Mouse (Mus musculus): ENCODE results near the gene Cers5.
A peak's percentile ranks its signal among the peaks of the same experiment; 100 is the strongest.
"Not testable (repeated sequence)": the region's sequence is repeated elsewhere in the genome, so short reads cannot be mapped to it uniquely, and the experiment has no call there.

Cers5 gene

DNA sequence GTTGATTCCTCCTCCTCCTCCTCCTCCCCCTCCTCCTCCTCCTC, at the start of gene Cers5:
Gene Cers5, minus strand, starts transcription at position 5 of the 44 bp plus-strand sequence.
- not testable (repeated sequence) for DNase-seq

DNA sequence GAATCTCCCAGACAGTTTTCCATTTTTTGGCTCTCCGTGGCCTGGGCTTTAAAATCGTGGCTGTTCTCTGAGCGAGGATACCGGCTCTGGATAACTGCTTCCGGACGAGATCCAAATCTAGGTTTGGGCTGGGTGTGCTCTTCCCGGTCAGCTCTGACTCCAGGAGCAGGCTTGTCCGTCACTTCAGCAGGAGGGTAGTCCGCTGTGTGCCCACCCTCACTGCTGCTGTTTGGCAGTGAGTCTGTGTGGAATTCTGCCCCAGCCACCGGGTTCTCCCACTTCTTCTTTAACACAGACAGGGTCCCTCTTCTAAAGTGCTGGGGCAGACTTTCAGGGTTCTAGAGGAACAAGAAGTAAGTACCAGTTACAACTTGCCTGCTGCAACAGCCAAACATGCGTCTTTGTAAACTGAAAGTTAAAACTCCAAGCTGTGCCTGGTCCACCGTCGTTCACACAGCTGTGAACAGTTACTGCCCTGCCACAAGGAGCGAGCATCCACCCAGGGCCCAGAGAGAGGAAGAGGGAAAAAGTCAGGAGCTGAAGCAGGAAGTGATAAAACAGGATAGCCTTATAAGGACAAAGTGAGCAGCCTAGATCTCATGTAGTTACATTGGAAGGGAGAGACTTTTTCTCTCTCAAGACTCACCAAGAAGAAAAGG, 47.1 kb upstream of the Cers5 start:
- DNase-seq: peak; percentile 63

DNA sequence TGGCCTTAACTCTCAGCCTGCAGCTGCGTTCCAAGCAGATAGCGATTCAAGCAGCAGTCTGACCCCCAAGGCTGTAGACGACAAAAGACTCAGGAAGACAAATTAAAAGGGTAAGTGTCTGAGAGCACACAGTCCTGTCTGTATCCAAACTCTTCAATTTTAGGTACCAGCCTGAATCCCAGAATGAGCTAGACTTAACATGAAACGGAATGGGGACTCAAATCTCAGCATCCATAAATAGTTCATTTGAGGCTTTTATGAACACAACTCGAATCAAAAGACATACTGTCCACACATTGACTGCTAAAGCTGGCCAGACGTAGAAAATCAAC, 46.4 kb upstream of the Cers5 start:
- no peak for DNase-seq

DNA sequence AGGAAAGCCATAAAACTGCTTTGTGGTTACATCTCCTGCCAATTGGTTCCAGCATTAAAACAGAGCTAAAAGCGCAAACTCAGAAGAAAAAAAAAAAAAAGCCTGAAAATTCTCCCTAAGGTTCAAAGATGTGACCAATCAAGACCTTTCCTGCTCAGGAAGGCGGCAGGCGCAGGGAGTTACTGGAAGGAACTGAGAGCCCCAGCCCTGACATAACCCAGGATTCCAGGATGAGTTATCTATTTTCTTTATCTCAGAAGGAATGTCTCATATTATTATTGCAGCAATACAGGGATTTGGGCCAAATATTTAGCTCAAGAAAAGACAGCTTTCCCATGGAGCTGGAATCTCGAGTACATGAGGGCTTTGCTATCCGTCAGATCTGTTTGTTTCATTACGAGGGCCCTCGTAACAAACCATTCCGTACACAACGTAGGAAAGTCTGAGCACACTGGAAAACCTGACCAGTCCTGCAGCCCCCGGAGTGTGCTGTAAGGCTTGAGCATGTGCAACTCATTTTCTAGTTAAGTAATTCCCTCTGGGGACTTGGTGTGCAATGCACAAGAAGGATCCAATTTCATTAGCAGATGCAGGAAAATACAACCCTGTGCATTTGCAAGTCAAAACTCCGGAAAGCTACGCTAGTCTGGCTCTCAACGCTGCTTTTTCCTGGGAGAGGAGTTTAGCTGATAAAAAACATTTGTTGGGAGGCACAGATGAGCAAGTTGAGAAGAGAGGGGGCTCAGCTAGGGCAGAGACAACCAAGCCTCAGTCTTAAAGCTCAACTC, 45.8 kb upstream of the Cers5 start:
- DNase-seq: peak; percentile 32

DNA sequence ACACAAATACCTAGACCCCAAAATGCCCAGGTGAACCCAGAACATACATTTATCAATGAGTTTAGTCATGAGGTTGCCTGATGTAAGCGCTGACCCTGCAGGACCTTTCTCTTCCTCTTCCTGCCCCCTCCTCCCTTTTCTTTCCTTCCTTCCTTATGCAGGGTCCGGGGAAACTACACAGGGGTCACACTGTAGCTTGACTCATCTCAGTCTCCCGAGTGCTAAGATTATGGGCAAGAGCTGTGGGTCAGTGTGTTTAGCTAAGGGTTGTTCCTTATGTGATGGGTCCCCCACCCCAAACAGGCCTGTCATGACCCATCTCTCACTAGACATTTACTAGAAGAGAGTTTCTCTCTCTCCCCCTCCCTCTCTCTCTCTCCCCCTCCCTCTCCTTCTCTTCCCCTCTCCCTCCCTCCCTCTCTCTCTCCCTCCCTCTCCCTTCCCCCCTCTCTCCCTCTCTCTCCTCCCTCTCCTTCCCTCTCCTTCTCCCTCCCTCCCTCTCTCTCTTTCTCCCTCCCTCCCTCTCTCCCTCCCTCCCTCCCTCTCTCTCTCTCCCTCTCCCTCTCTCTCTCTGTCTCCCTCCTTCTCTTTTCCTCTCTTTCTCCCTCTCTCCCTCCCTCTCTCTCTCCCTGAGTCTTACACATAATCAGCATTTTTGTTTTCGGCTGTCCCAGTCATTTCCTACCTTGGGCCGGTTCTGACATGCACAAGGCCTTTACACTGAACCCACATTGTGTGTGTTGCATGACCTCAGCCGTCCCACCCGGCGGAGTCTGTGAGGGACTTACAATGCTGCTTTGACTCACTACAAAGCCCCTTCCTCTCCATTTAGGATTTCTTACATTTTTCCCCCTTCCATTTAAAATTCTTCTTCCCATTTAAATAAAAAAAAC, 44.9 kb upstream of the Cers5 start:
- DNase-seq: no peak

DNA sequence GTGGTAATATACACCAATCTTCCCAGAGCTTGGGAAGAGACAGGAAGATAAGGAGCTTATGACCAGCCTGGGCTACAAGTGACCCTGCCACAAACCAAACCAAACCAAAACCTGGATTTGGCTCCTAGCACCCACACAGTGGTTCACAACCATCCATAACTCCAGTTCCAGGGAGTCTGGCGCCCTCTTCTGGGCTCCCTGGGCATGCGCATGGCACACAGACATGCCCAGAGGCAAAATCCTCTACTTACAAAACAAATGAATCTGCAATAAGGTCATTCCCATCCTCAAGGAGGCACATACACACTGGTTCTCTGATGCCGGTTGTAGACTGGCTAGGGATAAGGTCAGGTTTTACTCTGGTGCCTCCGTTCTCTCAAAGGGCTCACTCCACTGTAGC, 43.3 kb upstream of the Cers5 start:
- DNase-seq: no peak

DNA sequence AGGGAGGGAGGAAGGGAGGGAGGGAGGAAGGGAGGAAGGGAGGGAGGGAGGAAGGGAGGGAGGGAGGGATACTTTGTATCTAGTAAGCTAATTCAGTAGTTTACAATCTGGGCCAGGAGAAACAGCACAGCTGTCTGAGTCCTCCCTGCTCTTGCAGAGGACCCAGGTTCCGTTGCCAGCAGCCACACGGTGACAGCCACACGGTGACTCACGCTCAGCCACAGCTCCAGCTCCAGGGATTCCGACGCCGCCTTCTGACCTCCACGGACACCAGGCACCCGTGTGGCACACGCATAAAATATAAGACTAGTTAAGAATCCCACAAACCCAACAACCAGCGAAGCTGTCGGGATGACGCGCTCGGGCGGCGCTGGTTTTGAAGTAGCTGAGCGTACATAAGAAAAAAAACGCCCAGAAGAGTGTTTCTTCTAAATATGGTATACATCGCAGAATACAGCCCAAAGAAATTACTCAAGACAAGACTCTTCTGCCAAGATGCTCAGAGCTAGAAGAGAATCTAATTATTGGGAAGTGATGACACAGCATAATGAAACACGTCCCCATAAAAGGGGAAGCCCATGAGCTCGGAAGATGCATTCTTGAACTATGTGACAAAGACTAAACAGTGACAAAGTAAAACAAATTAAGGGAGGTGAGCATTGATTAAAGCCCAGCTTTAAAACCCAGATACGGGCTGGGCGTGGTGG, 42.0 kb upstream of the Cers5 start:
- DNase-seq: peak; percentile 37

DNA sequence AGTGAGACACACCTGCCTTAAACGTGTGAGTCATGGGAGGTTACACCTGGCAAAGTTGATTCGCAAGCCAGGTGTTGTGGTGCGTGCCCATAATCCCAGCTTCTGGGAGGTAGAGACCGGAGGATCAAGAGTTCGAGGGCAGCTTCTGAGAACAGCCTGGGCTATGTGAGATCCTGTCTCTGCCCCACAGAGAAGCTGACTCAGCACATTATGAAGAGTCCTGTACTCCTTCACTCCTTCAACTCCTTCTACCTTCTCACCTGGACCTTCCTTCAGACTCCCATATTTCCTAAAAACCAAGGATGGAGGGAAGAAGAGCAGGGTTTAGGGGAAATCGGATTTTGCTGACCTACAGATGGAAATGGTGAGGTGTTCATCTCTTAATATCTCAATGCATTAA, 41.0 kb upstream of the Cers5 start:
- DNase-seq: no peak

DNA sequence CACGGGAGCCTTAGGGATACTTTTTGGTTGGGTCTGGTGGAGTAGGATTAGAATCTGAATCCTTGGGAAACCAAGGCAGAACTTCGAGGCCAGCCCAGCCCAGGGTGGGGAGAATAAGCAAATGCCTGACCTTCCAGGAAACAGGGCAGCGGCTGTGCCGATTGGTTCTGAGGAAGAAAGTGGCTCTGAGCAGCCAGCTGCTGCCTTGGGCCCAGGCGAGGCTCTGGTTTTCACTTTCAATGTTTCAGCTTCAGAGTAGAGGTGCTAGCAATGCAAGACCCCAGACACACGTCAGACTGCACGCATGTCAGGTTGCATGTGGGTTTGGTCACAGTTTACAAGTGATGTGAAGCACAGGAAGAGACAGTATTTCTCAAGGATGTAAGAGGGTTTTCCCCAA, 39.4 kb upstream of the Cers5 start:
- no peak for DNase-seq

DNA sequence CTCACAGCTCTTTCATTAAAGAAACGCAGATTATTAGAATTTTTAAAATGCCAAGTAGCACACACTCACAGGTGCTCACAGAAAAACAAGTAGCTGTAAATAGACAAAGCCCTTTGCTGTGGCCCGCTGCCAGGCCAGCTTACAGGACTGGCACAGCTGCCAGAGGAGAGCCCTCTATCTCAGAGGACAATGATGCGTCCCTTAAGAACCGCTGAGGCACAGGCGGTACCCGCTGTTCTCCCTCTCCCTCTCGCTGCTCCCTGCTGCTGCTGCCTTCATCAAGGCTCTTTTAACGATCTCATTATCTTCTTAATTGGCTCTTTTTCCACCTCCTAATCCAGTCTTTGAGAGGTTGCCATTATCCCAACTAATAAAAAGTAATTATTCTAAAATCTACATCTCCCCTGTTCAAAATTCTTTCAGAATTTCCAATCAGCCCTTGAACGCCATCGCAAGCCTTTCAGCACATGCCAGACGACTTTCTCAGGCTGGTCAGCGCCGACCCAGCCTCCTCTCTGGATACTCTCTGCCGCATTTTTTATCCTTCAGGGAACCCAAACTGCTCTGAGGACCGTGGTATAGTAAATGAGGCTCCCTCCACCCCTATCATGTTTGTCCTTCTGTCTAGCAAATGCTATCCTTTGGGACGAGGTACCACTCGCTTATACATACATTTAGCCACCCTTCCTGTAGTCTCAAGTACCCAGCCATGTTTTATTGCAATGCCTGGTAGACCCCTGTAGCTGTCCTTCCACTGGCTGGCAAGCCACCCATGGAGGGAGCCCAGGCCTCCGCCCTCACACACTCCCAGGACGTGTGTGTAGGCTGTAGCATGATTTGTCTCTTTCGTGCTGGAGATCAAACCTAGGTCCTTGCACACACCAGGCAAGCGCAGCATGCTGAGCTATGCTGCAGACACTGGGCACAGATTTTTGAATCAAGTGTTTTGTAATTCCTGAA, 35.4 kb upstream of the Cers5 start:
- peak; percentile 28 for DNase-seq

DNA sequence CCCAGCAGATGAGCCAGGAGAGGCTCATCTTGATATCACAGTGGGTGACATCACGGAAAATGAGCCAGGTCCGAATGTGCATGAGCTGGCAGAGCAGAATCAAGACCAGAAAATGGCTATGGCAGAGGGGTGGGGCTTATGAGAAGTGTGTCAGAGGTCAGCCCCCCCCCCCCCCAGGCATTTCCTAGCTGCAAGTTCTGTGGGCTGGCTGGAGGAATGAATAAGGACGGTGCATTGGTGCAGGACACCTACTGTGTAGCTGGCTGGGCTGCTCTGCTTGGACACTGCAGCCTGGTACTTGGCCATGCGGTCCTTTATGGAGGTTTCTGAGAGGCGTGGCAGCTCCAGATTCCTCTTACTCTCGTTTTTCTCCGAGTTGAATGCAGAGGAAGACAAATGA, 33.5 kb upstream of the Cers5 start:
- no peak for DNase-seq

DNA sequence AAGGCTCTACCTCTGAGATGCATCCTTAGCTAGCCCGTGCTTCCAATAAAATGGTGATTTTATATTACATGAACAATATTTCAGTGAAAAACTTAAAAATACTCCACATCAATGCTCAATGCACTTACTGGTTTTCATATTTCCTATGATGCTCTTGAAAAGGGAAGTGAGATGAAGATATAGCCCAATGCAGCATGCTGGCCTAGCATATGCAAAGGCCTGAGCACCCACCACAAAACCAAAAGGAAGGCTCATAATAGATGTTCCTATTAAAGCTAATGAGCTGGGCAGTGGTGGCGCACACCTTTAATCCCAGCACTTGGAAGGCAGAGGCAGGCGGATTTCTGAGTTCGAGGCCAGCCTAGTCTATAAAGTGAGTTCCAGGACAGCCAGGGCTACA, 33.0 kb upstream of the Cers5 start:
- DNase-seq: no peak

DNA sequence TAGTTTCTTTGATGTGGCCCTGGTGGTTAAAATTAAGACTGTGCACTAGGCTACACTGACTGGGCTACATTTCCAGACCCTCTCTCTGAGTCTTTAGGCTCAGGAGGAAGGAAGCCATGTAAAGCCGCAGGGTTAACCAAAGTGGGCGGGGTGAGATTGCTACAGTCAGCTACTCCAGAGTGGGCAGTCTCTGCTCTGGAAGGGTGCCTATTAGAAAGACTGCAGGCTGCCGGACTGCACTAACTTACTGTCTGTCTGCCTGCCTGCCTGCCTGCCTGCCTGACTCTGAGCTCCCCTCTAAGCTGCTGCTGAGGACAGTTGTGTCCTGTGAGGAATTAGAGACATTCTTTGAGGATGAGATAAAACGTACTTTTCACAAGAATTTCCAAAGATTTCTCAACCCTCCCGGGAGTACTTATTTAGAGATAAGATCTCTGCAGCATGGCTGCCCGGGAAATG, 30.5 kb upstream of the Cers5 start:
- peak; percentile 57 for DNase-seq

DNA sequence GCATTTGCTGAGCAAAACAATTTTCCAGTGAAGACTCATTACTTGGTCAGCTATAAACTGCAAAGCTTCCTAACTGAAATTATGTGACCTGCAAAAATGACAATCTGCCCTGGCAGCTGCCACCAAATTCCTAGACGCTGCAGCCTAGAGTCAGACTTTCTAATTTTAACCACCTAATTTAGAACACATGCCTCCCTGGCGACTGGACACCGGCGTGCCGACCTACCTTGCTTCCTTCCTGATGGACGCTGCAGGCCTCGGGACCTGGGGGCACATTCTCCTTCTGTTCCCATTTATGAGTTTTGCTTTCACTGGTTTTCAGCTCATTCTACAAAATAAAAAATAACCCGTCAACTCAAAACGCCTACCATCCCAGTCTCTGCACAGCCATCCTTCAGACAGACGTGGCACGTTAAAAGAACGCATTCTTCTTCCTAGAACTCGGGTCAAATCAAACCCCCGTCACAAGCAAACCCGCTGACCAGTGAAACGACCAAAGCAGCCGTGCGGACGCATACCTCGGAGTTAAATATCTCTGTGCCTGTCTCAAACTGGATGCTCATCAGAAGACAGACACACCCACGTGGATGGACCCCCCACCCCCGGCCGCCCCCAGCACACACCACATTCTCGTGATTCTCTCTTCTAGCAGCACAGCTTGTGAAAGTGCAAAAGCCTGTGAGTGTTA, 29.3 kb upstream of the Cers5 start:
- no peak for DNase-seq

DNA sequence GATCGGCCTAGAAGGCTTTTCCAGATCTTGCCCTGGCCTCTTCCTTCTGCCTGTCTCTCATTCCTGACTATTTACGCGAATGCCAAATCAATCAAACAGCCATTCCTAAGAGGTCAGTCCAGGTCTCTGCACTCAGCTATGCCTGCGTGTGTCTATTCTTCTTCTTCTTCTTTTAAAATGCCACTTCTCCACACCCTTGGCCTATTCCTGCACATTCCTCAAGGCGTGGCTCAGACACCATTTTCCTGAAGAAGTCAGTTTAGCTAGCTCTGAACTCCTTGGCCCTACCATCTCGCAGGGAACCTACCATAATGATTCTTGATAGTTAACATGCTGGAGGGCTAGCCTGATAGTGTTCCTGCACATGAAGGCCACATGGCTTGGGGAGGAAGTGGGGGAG, 27.0 kb upstream of the Cers5 start:
- DNase-seq: no peak

DNA sequence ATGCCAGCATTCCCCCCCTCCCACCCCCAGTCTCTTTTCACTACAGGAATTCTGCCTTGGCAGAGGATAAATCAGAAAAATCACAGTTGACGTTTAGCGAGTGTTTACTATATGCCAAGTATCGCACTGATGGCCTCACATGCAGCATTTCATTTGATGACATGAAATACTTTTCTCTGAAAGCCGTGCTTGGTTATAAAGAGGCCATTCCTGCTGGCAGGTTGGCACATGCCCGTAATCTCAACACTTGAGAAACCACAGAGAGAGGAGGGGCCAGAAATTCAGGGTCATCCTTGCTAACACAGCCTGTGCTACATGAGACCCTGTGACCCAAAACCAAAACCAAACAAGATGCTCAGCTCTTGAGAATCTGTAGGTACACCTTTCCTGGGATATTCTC, 25.2 kb upstream of the Cers5 start:
- no peak for DNase-seq

DNA sequence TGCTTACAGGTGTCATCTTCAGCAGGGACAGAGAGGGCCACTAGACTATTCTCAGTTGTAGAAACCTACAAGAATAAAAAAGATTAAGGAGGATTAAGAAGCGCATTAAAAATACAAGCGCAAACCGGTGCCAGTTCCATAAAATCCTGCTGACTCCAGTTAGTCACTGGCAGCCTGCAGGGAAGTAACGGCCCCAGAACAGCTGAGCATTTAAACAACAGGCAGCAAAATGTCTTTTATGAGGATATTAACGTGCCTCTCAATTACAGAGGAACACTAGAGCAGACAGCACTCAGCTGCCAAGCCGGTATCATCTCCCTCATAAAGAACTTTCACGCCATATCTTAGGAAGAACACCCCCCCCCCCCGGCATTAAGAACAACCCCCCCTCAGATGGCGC, 24.1 kb upstream of the Cers5 start:
- DNase-seq: no peak

DNA sequence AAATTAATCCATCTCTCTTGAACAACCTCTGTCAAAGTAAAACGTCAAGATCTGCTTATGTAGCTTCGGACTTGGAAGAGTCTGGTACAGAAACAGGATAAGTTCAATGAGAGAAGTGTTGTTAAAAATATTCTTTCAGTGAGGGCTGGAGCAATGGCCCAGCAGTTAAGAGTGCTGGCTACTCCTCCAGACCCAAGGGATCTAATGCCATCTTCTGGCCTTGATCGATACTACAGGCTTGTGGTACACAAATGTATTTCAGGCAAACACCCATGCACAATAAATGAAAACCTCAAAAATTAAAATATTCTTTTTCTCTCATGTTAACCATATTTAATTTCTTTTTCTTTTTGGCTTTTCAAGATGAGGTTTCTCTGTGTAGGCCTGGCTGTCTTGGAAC, 23.4 kb upstream of the Cers5 start:
- DNase-seq: peak; percentile 27

DNA sequence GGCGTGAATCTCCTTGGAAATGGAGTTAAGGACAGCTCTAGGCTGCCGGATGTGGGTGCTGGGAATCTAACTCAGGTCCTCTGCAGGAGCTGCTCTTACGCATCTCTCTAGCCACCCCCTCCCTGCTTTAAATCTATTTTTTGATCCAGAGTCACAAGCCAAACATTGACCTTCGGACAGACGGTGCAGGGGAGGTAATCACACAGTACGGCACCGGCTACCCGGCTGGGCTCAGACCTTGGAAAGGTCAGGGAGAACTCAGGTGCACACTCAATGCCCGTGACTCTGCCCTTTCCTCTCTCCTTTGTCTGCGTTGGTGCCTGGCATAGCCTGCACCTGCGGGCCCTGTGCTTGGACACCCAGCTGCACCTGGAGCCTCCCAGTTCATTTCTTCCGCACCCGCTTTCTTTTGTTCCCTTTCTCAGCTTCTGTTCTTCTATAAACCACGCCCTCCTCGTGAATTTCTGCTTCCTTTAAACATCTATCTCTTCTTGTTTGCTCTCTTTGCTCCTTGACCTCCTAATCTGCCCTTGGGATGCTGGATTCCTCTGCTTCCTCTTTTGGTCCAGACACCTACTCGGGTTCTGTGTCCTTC, 19.6 kb upstream of the Cers5 start:
- no peak for DNase-seq

DNA sequence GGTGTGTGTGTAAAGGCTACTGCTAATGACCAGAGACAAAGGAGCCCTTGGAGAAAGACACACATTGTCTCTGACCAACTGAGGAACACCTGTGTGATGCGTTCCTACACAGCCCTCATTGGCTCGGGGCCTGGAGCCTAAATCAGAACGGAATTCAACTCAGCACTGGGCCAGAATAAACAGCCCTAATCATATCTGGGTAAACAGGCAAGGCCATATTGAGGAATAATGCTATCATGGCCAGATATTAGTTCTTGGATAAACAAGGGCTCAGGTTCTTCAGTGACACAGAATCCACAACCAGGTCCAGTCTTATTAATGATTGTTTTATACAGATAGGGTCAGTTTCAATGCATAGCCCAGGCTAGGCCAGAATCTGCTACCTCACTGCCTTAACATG, 18.3 kb upstream of the Cers5 start:
- DNase-seq: no peak

DNA sequence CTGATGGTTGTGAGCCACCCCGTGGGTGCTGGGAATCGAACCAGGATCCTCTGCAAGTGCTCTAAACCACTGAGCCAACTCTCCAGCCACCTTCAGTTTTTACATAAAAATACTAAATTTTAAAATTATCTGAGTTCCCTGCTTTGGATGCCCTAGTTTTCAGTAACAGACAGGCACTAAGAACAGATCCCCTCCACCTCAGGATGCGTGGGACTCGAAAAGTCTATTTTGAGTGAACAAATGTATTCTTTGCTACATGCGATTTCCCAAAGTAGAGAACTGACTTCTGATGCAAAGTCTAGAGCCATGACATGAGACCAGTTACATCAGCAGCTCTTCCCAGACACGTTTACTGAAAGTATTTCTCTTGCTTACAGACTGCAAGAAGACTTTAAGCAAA, 17.8 kb upstream of the Cers5 start:
- DNase-seq: no peak

All from lung, postnatal 14 days (tissue).